Comparison of ENCODE assay signal across 18 mouse cellular contexts in the genomic region with DNA sequence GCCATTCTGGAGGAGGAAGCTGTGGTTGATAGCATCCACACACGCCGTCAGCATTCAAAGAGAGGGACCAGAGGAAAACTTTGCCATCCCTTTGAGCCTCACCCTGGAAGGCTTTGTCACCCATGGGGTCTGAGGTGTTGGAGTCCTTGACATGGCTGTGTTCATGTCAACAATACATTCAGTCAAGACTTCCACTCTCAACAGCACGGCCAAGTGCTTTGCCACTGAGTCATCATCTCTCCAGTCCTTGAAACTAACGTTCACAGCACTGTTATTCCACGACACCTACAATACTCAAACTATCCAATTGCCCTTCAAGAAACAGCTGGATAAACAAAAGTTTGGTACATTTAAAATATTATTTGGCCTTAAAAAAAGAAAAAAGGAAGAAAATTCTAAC. TPM values are rescaled to one million over a fixed set of nuclear protein-coding genes. Genes with fewer than 3 reads are reported as not detected.
"Had no signal": no experiment of that assay in that cellular context is flagged by ENCODE, and none has a peak within 500 bp of the region (broad histone marks: within the 10 kb centered on the region; RNA-seq: fewer than 3 reads in every experiment).

No protein-coding gene starts in this region.

- H3K4me2 ChIP-seq: liver, embryonic 13.5 days; liver, embryonic 15.5 days; lung, embryonic 15.5 days; midbrain, embryonic 11.5 days; midbrain, embryonic 13.5 days; midbrain, embryonic 15.5 days; neural tube, embryonic 12.5 days; stomach, embryonic 15.5 days had no signal

- H3K4me3 ChIP-seq: liver, embryonic 13.5 days; liver, embryonic 15.5 days; lung, embryonic 15.5 days; megakaryocyte, embryonic 14.5 days; midbrain, embryonic 13.5 days; midbrain, embryonic 15.5 days; neural tube, embryonic 12.5 days; stomach, embryonic 15.5 days had no signal

- ATAC-seq: midbrain, embryonic 13.5 days; midbrain, embryonic 15.5 days had no signal

- H3K27ac ChIP-seq: liver, embryonic 13.5 days; liver, embryonic 15.5 days; macrophage; midbrain, embryonic 13.5 days; midbrain, embryonic 15.5 days; neural tube, embryonic 12.5 days; stomach, postnatal 0 days had no signal

- DNase-seq: liver, embryonic 13.5 days; liver, postnatal 0 days; lung, adult 2 months; lung, postnatal 10 days; right cerebral cortex, postnatal 14 days; thymus, adult 2 months; thymus, postnatal 25 days had no signal

- H3K27me3 ChIP-seq: liver, embryonic 15.5 days; lung, embryonic 15.5 days; midbrain, embryonic 13.5 days; midbrain, embryonic 15.5 days; neural tube, embryonic 12.5 days; stomach, embryonic 15.5 days had no signal

- H3K9ac ChIP-seq: liver, embryonic 13.5 days; liver, embryonic 15.5 days; liver, postnatal 0 days; lung, embryonic 15.5 days; midbrain, embryonic 13.5 days; midbrain, embryonic 15.5 days; neural tube, embryonic 12.5 days; stomach, embryonic 15.5 days had no signal

- H3K9me3 ChIP-seq: liver, embryonic 13.5 days; liver, embryonic 15.5 days; lung, embryonic 15.5 days; midbrain, embryonic 13.5 days; midbrain, embryonic 15.5 days; neural tube, embryonic 12.5 days; stomach, embryonic 15.5 days had no signal

RNA-seq across cellular contexts. Expression of a gene that starts 46.1 kb away (rescaled TPM):
- total RNA-seq: midbrain, postnatal 0 days had no signal
- polyA plus RNA-seq: midbrain, embryonic 11.5 days; midbrain, embryonic 13.5 days; midbrain, postnatal 0 days had no signal
